Mouse (Mus musculus) myocyte (in vitro differentiated cells): ENCODE results near the gene Ankrd33.

ENCODE experiments used
- CEBPB ChIP-seq: IDR thresholded peaks from 2 replicates; pipeline ENCODE4 v1.6.1; 2011; ENCODE audit warnings: mild to moderate bottlenecking, moderate library complexity; ENCODE audit not compliant: poor library complexity, insufficient read depth, severe bottlenecking
- E2F4 ChIP-seq: IDR thresholded peaks from one replicate; pipeline ENCODE4 v1.6.1; 2011; ENCODE audit warnings: mild to moderate bottlenecking, control low read depth, moderate library complexity; ENCODE audit not compliant: insufficient read depth
- MAX ChIP-seq: IDR thresholded peaks from one replicate; pipeline ENCODE4 v1.6.1; 2011; ENCODE audit warnings: low read depth, mild to moderate bottlenecking, control low read depth
- MYOD1 ChIP-seq, 3 experiments: IDR thresholded peaks; one replicate each; pipeline ENCODE4 v1.6.1; 2011; ENCODE audit warnings: control low read depth in 2 of 3, low read depth in 2 of 3, mild to moderate bottlenecking in 2 of 3, moderate library complexity in 1 of 3; ENCODE audit not compliant: insufficient read length in 2 of 3, control insufficient read depth in 1 of 3
- MYOG ChIP-seq, 3 experiments: IDR thresholded peaks; one replicate each; pipeline ENCODE4 v1.6.1; 2011; ENCODE audit warnings: control low read depth in 2 of 3, low read depth in 2 of 3, mild to moderate bottlenecking in 2 of 3; ENCODE audit not compliant: insufficient read length in 2 of 3, control insufficient read depth in 1 of 3, insufficient read depth in 1 of 3
- POLR2A ChIP-seq: IDR thresholded peaks from one replicate; pipeline ENCODE4 v1.6.1; 2011; ENCODE audit warnings: low read depth, mild to moderate bottlenecking, control low read depth, moderate library complexity; ENCODE audit not compliant: insufficient read length
- POLR2AphosphoS2 ChIP-seq: IDR thresholded peaks from one replicate; pipeline ENCODE4 v1.6.1; 2011; ENCODE audit warnings: low read depth, control low read depth; ENCODE audit not compliant: insufficient read length
- REST ChIP-seq: IDR thresholded peaks from one replicate; pipeline ENCODE4 v1.6.1; 2011; ENCODE audit warnings: mild to moderate bottlenecking, control low read depth, moderate library complexity; ENCODE audit not compliant: insufficient read depth, insufficient read length
- SRF ChIP-seq: IDR thresholded peaks from one replicate; pipeline ENCODE4 v1.6.1; 2011; ENCODE audit warnings: low read depth; ENCODE audit not compliant: control insufficient read depth, insufficient read length
- TCF12 ChIP-seq: IDR thresholded peaks from one replicate; pipeline ENCODE4 v1.6.1; 2011; ENCODE audit warnings: mild to moderate bottlenecking, control low read depth; ENCODE audit not compliant: poor library complexity, insufficient read depth, severe bottlenecking
- TCF3 ChIP-seq: IDR thresholded peaks from one replicate; pipeline ENCODE4 v1.6.1; 2011; ENCODE audit warnings: low read depth, control low read depth; ENCODE audit not compliant: insufficient read length
- USF1 ChIP-seq: IDR thresholded peaks from one replicate; pipeline ENCODE4 v1.6.1; 2011; ENCODE audit warnings: low read depth, mild to moderate bottlenecking, control low read depth, moderate library complexity

- TF ChIP-seq E2F4 (no peak), MYOD1 (IDR thresholded peaks at IDR 0.05; ENCODE audit: control insufficient read depth in 1 of 3, insufficient read length in 2 of 3, low read depth in 2 of 3) (no peak), POLR2A (no peak), MAX (no peak), CEBPB (no peak), MYOG (IDR thresholded peaks at IDR 0.05; ENCODE audit: control insufficient read depth in 1 of 3, insufficient read depth in 1 of 3, insufficient read length in 2 of 3, low read depth in 2 of 3) (no peak), SRF (no peak), USF1 (no peak), TCF12 (no peak), POLR2AphosphoS2 (no peak), TCF3 (no peak), REST (no peak)
Observed at GRCm38 (mm10) chr15:101095392-101095791, 20.2 kb upstream of the Ankrd33 start.
